Mouse (Mus musculus): ENCODE measurements at regions not wholly inside any gene's neighbourhood (a gene's known extent, or its start where the extent isn't known, plus 50 kb on each side); places are given as distances from the start of the nearest gene placed in this dataset.

DNA sequence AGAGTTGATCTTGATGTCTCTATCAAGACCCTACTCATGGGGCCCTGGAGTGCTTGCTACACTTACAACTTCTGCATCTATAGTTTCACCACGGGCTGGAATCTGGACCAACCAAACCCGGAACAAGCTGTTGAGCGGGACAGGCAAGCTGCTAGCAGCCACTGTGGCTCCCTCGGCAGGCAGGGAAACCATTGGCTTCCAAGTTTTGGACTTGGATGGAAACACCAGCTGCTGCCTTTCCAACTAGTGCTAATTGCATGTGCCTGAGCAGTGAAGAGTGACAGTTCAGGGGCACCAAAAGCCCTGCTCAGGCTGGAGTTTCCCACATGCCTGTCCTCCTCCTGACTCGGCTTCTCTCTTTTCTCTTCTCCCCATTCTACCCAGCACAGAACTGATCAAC, 257.8 kb downstream of the Tcerg1l start:
- no peak for TF ChIP-seq CTCF (IDR thresholded peaks at IDR 0.05; ENCODE audit: borderline replicate concordance, control insufficient read depth, extremely low read depth, insufficient read depth, low read length, poor library complexity)
- no peak for TF ChIP-seq POLR2A (IDR thresholded peaks at IDR 0.05; ENCODE audit: control insufficient read depth, extremely low read depth, insufficient read depth, low read length, poor library complexity)
